Mouse (Mus musculus) neutrophil, adult 59 days (primary cell): ENCODE data around the gene Cacna1c. TPM values are rescaled to one million over a fixed set of nuclear protein-coding genes. Genes with fewer than 3 reads are reported as not detected.

Experiments
- total RNA-seq, 2 experiments: library from RNA; stranded (reverse); gene quantifications; 1 replicate in 1 of 2; 2 replicates in 1 of 2; pipeline ENCODE4 v1.2.4; 2023

Gene Cacna1c
- total RNA-seq, result not detected

GRCm38 (mm10) chr6:119196382-119197305 is at the start of gene Cacna1c:
TSS of gene Cacna1c (minus strand) at chr6:119196418.

GRCm38 (mm10) chr6:119236241-119236640 is 40.0 kb upstream of the Cacna1c start, which contains the start of gene Cacna2d4:
TSS of gene Cacna2d4 (plus strand) at chr6:119236526.

GRCm38 (mm10) chr6:119175078-119175853 is 21.0 kb downstream of the Cacna1c start, which contains the start of gene Dcp1b:
TSS of gene Dcp1b (plus strand) at chr6:119175253.

GRCm38 (mm10) chr6:118561745-118562609 is 634.2 kb downstream of the Cacna1c start, which contains the start of gene Ankrd26:
TSS of gene Ankrd26 (minus strand) at chr6:118562226.

Other genes with a start within 250 kb of the Cacna1c start
- gene Dcp1b, start 21.2 kb downstream of the Cacna1c start, total RNA-seq, result 1 to 10 TPM; 6.2 to 6.5 TPM
- gene Cacna2d4, start 40.1 kb upstream of the Cacna1c start, total RNA-seq, result not detected
- under 1 TPM; 0.13 to 0.33 TPM for gene Lrtm2, start 134.3 kb upstream of the Cacna1c start, total RNA-seq
- 10 to 100 TPM; 73.5 to 74.6 TPM for gene Adipor2, start 221.3 kb upstream of the Cacna1c start, total RNA-seq